Mouse (Mus musculus): ENCODE data around the gene Gpr171. TPM values are rescaled to one million over a fixed set of nuclear protein-coding genes. Genes with fewer than 3 reads are reported as not detected.
"Not testable (repeated sequence)": the region's sequence is repeated elsewhere in the genome, so short reads cannot be mapped to it uniquely, and the experiment has no call there.

The Gpr171 gene
- 1.6 and 4.4 TPM in 2 replicates for polyA plus RNA-seq (2015; fragmentation: Nextera tagmentation; extraction: Ambion mirVana)

GRCm38 (mm10) chr3:59101218-59101986, at the start of gene Gpr171:
Gpr171 (minus strand) TSS chr3:59101821.
- 0 out of 2 replicates have a peak, but pooled peaks cover 2% of the 10 kb centered on the region for H3K36me3 ChIP-seq
- H3K4me3 ChIP-seq (replicated peaks): no peak within 1 kb of the TSS
- no peak within 1 kb of the TSS for H3K4me2 ChIP-seq
- WGBS: 84% methylated on average over 6 of the region's 6 CpGs
- no peaks in the 10 kb centered on the region for H3K9me3 ChIP-seq (replicated peaks)
- H3K27me3 ChIP-seq (replicated peaks): no peaks in the 10 kb centered on the region
- H3K27ac ChIP-seq (replicated peaks): no peak within 1 kb of the TSS
- H3K9ac ChIP-seq (replicated peaks): no peak within 1 kb of the TSS
- H3K4me1 ChIP-seq: no peaks in the 10 kb centered on the region
- no peak for ATAC-seq (ENCODE audit: low FRiP score)

GRCm38 (mm10) chr3:59150624-59151023, 49.0 kb upstream of the Gpr171 start:
- Histone ChIP-seq H3K36me3 (no peaks in the 10 kb centered on the region), H3K4me2 (no peak overlapping the region), H3K27ac (replicated peaks) (no peak overlapping the region), H3K9ac (replicated peaks) (no peak overlapping the region), H3K4me3 (replicated peaks) (no peak overlapping the region), H3K9me3 (replicated peaks) (no peaks in the 10 kb centered on the region), H3K27me3 (replicated peaks) (no peaks in the 10 kb centered on the region), H3K4me1 (no peaks in the 10 kb centered on the region)
- WGBS: 97% methylated on average over 2 of the region's 2 CpGs
- ATAC-seq (ENCODE audit: low FRiP score): no peak

- no peak overlapping the region for H3K27ac ChIP-seq (replicated peaks)
- H3K9me3 ChIP-seq (replicated peaks): no peaks in the 10 kb centered on the region
- ATAC-seq (ENCODE audit: low FRiP score): no peak
- H3K9ac ChIP-seq (replicated peaks): no peak overlapping the region
- no peaks in the 10 kb centered on the region for H3K36me3 ChIP-seq
- H3K4me2 ChIP-seq: no peak overlapping the region
- no peaks in the 10 kb centered on the region for H3K27me3 ChIP-seq (replicated peaks)
- no peak overlapping the region for H3K4me3 ChIP-seq (replicated peaks)
- H3K4me1 ChIP-seq: no peaks in the 10 kb centered on the region
These were observed 48.0 kb upstream of the Gpr171 start for GRCm38 (mm10) chr3:59149646-59150045.

GRCm38 (mm10) chr3:59145194-59145593, 43.6 kb upstream of the Gpr171 start:
- Histone ChIP-seq H3K4me2 (no peak overlapping the region), H3K9ac (replicated peaks) (no peak overlapping the region), H3K4me1 (no peaks in the 10 kb centered on the region), H3K36me3 (no peaks in the 10 kb centered on the region), H3K4me3 (replicated peaks) (no peak overlapping the region), H3K27me3 (replicated peaks) (no peaks in the 10 kb centered on the region), H3K27ac (replicated peaks) (no peak overlapping the region), H3K9me3 (replicated peaks) (no peaks in the 10 kb centered on the region)
- no peak for ATAC-seq (ENCODE audit: low FRiP score)
- 72% methylated on average over 5 of the region's 5 CpGs for WGBS

GRCm38 (mm10) chr3:59141507-59142305, 40.1 kb upstream of the Gpr171 start:
- no peaks in the 10 kb centered on the region for H3K9me3 ChIP-seq (replicated peaks)
- H3K4me1 ChIP-seq: no peaks in the 10 kb centered on the region
- no peak overlapping the region for H3K4me2 ChIP-seq
- H3K27ac ChIP-seq (replicated peaks): no peak overlapping the region
- 89% methylated on average over 8 of the region's 8 CpGs for WGBS
- no peaks in the 10 kb centered on the region for H3K36me3 ChIP-seq
- no peak overlapping the region for H3K4me3 ChIP-seq (replicated peaks)
- no peaks in the 10 kb centered on the region for H3K27me3 ChIP-seq (replicated peaks)
- H3K9ac ChIP-seq (replicated peaks): no peak overlapping the region
- no peak for ATAC-seq (ENCODE audit: low FRiP score)

GRCm38 (mm10) chr3:59140941-59141340, 39.3 kb upstream of the Gpr171 start:
- H3K27ac ChIP-seq (replicated peaks); H3K36me3 ChIP-seq; H3K9ac ChIP-seq (replicated peaks); ATAC-seq (ENCODE audit: low FRiP score); H3K4me2 ChIP-seq; H3K4me1 ChIP-seq; H3K9me3 ChIP-seq (replicated peaks); H3K4me3 ChIP-seq (replicated peaks); H3K27me3 ChIP-seq (replicated peaks): not testable (repeated sequence)
- WGBS: 94% methylated on average over 4 of the region's 4 CpGs

- no peaks in the 10 kb centered on the region for H3K27me3 ChIP-seq (replicated peaks)
- H3K4me2 ChIP-seq: no peak overlapping the region
- no peak overlapping the region for H3K27ac ChIP-seq (replicated peaks)
- H3K9ac ChIP-seq (replicated peaks): no peak overlapping the region
- 80% methylated on average over 2 of the region's 2 CpGs for WGBS
- no peaks in the 10 kb centered on the region for H3K36me3 ChIP-seq
- no peaks in the 10 kb centered on the region for H3K9me3 ChIP-seq (replicated peaks)
- H3K4me1 ChIP-seq: no peaks in the 10 kb centered on the region
- no peak for ATAC-seq (ENCODE audit: low FRiP score)
- H3K4me3 ChIP-seq (replicated peaks): no peak overlapping the region
These were observed 38.5 kb upstream of the Gpr171 start for GRCm38 (mm10) chr3:59140115-59140514.

- no peak for ATAC-seq (ENCODE audit: low FRiP score)
- no peaks in the 10 kb centered on the region for H3K9me3 ChIP-seq (replicated peaks)
- H3K4me3 ChIP-seq (replicated peaks): no peak overlapping the region
- no peaks in the 10 kb centered on the region for H3K36me3 ChIP-seq
- no peak overlapping the region for H3K4me2 ChIP-seq
- H3K27ac ChIP-seq (replicated peaks): no peak overlapping the region
- H3K4me1 ChIP-seq: no peaks in the 10 kb centered on the region
- no peaks in the 10 kb centered on the region for H3K27me3 ChIP-seq (replicated peaks)
- H3K9ac ChIP-seq (replicated peaks): no peak overlapping the region
These were observed 38.0 kb upstream of the Gpr171 start for GRCm38 (mm10) chr3:59139651-59140051.

GRCm38 (mm10) chr3:59138946-59139468, 37.4 kb upstream of the Gpr171 start:
- Histone ChIP-seq H3K4me3 (replicated peaks) (no peak overlapping the region), H3K4me1 (no peaks in the 10 kb centered on the region), H3K4me2 (no peak overlapping the region), H3K27me3 (replicated peaks) (no peaks in the 10 kb centered on the region), H3K36me3 (no peaks in the 10 kb centered on the region), H3K9me3 (replicated peaks) (no peaks in the 10 kb centered on the region), H3K27ac (replicated peaks) (no peak overlapping the region), H3K9ac (replicated peaks) (no peak overlapping the region)
- 56% methylated on average over 12 of the region's 12 CpGs for WGBS
- ATAC-seq (ENCODE audit: low FRiP score): no peak

GRCm38 (mm10) chr3:59135911-59136653, 34.5 kb upstream of the Gpr171 start:
- Histone ChIP-seq H3K9me3 (replicated peaks) (no peaks in the 10 kb centered on the region), H3K4me2 (no peak overlapping the region), H3K27ac (replicated peaks) (peak overlapping the region; percentile 11), H3K9ac (replicated peaks) (no peak overlapping the region), H3K4me3 (replicated peaks) (no peak overlapping the region), H3K4me1 (no peaks in the 10 kb centered on the region), H3K36me3 (no peaks in the 10 kb centered on the region), H3K27me3 (replicated peaks) (no peaks in the 10 kb centered on the region)
- 76% methylated on average over 5 of the region's 5 CpGs for WGBS
- ATAC-seq (ENCODE audit: low FRiP score): peak; percentile 63; the same call in 1 of the 2 replicates

- 91% methylated on average over 5 of the region's 5 CpGs for WGBS
These were observed 31.6 kb upstream of the Gpr171 start for GRCm38 (mm10) chr3:59133189-59133588.

More at GRCm38 (mm10) chr3:59133189-59133588, 31.6 kb upstream of the Gpr171 start:
- H3K36me3 ChIP-seq: no peaks in the 10 kb centered on the region
- H3K4me1 ChIP-seq: no peaks in the 10 kb centered on the region
- H3K27ac ChIP-seq (replicated peaks): no peak overlapping the region
- H3K4me3 ChIP-seq (replicated peaks): no peak overlapping the region
- no peak overlapping the region for H3K4me2 ChIP-seq
- no peaks in the 10 kb centered on the region for H3K9me3 ChIP-seq (replicated peaks)
- H3K9ac ChIP-seq (replicated peaks): no peak overlapping the region
- no peaks in the 10 kb centered on the region for H3K27me3 ChIP-seq (replicated peaks)
- ATAC-seq (ENCODE audit: low FRiP score): no peak
